Mouse (Mus musculus) WW6 (cell line): Measurements from ENCODE around the gene Lmntd1.

Source experiments
- DNase-seq: peaks from one replicate; pipeline ENCODE4 v3.0.0-alpha.2; 2013; ENCODE audit warnings: low read depth, low spot score

The Lmntd1 gene

GRCm38 (mm10) chr6:145564671-145565070, 49.4 kb downstream of the Lmntd1 start:
- no peak for DNase-seq

GRCm38 (mm10) chr6:145557059-145557992, 56.8 kb downstream of the Lmntd1 start:
- no peak for DNase-seq

- no peak for DNase-seq
These were observed 60.9 kb downstream of the Lmntd1 start for GRCm38 (mm10) chr6:145553226-145553625.

- DNase-seq, result no peak
These were observed 61.3 kb downstream of the Lmntd1 start for GRCm38 (mm10) chr6:145552817-145553216.

GRCm38 (mm10) chr6:145550993-145551392, 63.1 kb downstream of the Lmntd1 start:
- DNase-seq, result no peak

GRCm38 (mm10) chr6:145545927-145546641, 68.0 kb downstream of the Lmntd1 start:
- peak; percentile 48 for DNase-seq

GRCm38 (mm10) chr6:145544838-145545237, 69.3 kb downstream of the Lmntd1 start:
- DNase-seq, result no peak

GRCm38 (mm10) chr6:145544304-145544703, 69.8 kb downstream of the Lmntd1 start:
- no peak for DNase-seq

- DNase-seq, result no peak
These were observed 74.6 kb downstream of the Lmntd1 start for GRCm38 (mm10) chr6:145539568-145539859.

GRCm38 (mm10) chr6:145538787-145539567, 75.1 kb downstream of the Lmntd1 start:
- no peak for DNase-seq

- no peak for DNase-seq
These were observed 83.7 kb downstream of the Lmntd1 start for GRCm38 (mm10) chr6:145530464-145530863.

- no peak for DNase-seq
These were observed 90.8 kb downstream of the Lmntd1 start for GRCm38 (mm10) chr6:145523337-145523736.

- DNase-seq, result no peak
These were observed 91.5 kb downstream of the Lmntd1 start for GRCm38 (mm10) chr6:145522617-145523016.

- no peak for DNase-seq
These were observed 97.1 kb downstream of the Lmntd1 start for GRCm38 (mm10) chr6:145517002-145517401.

- no peak for DNase-seq
These were observed 98.1 kb downstream of the Lmntd1 start for GRCm38 (mm10) chr6:145515859-145516581.

GRCm38 (mm10) chr6:145511265-145511664, 102.9 kb downstream of the Lmntd1 start:
- no peak for DNase-seq

- no peak for DNase-seq
These were observed 105.3 kb downstream of the Lmntd1 start for GRCm38 (mm10) chr6:145508828-145509227.

GRCm38 (mm10) chr6:145501751-145502150, 112.4 kb downstream of the Lmntd1 start:
- no peak for DNase-seq

- no peak for DNase-seq
These were observed 114.3 kb downstream of the Lmntd1 start for GRCm38 (mm10) chr6:145499574-145500546.

- no peak for DNase-seq
These were observed 118.4 kb downstream of the Lmntd1 start for GRCm38 (mm10) chr6:145495731-145496130.
